Mouse (Mus musculus) cerebellum, adult 11-12 months (tissue): ENCODE measurements around the gene Cdh22.

ENCODE experiments used
- DNase-seq: peaks from one replicate; pipeline ENCODE4 v3.0.0; 2022

Cdh22 gene

DNA sequence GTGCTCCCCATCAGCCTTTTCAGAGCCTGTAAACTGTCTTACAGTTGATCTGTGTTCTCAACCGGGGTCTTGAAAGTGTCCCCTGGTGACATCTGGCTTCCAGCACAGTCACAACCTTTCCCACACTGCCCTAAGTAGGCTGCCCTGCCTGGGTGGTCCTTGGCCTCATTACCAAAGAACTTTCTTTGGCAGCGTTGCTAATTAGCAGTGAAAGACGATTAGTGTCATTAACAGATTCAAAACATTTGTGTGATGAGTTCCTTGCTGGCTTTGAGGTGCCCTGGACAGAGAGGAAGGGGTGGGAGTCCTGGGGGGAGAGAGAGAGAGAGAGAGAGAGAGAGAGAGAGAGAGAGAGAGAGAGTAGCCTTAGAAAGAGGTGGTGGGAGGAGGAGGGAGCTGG, 14.3 kb upstream of the Cdh22 start:
- peak; percentile 36 for DNase-seq

DNA sequence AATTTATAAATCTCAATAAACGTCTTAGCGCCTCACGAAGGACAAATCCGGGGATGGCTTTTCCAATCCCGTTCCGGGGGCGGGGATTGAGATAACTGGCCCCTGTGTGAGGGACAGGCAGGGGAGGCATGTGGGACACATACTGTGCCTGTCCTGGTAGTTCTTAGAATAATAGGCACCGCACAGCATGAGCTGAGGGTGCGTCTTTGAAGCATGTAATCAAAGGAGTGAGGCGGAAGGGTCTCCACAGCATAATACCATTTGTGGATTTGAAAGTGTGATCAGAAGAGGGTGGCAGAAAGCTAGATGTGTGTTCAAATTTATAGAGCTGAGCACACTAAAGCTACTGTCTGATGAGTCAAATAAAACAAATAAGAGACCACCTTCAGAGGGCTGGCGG, 11.7 kb upstream of the Cdh22 start:
- no peak for DNase-seq

DNA sequence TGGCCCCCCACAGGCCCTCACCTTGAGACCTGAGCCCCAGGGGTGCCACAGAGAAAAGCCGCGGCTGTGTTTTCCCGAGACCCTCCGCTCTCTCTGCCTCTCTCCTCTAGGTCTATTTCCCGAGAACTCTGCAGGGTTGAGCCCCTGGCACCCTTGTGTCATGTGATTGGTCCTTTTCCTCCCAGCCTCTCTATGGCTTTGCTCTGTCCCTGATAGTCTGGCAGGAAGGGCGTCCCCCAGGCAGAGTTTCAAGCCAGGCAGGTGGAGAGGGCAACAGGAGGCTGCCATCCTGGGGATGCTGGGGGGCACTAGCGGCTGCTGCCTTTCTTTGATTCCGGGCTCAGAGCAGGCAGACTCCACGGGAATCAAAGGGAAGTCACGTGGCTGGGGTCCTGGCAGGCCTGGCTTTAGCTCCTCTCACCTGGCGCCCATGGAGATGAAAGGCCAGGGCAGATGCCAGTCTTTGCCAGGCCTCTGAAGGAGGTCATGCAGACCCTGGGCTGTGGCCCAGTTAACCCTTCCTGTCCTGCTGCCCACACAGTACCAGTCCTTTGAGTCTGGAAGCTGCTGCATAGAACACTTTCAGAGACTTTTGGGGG, 8.6 kb upstream of the Cdh22 start:
- peak; percentile 91 for DNase-seq

- DNase-seq = peak; percentile 70
Measured at GRCm38 (mm10) chr2:165242575-165242974, 7.9 kb upstream of the Cdh22 start.

DNA sequence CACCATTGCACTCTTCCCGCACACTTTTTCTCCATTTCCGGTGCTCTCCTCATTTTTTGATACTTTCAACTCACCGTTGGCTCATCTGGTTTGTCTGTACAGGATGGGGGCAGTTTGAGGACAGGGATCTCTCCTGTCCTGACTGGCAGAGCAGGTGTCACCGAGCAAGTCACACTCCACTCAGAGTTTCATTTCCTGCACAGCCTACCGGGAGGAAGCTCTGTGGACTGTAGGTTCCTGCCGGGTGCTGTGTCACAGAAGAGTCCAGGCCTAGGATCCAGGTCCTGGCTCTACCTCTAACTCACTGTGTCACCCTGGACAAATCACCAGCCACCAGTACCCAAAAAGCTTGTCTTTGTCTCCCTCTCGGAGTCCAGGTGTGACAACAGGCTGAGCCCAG, 7.1 kb upstream of the Cdh22 start:
- DNase-seq = no peak

DNA sequence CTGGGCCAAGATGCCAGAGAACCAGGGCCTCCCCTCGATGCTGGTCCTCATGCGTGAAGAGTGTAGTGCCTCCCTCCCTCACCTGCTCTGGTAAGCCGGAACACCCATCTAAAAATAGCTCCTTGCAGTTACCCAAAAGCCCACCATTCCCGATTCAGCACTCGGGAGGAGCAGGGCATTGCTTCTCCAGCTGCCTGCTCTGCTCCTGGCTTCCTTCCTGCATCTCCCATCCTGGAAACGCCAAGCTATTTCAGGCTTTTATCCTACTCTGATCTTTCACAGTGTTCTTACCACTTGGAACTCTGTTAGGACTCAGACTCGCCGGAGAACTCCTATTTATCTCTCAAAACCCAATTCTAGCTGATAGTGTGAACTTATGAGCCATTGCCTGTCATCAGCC, 5.7 kb upstream of the Cdh22 start:
- no peak for DNase-seq

DNA sequence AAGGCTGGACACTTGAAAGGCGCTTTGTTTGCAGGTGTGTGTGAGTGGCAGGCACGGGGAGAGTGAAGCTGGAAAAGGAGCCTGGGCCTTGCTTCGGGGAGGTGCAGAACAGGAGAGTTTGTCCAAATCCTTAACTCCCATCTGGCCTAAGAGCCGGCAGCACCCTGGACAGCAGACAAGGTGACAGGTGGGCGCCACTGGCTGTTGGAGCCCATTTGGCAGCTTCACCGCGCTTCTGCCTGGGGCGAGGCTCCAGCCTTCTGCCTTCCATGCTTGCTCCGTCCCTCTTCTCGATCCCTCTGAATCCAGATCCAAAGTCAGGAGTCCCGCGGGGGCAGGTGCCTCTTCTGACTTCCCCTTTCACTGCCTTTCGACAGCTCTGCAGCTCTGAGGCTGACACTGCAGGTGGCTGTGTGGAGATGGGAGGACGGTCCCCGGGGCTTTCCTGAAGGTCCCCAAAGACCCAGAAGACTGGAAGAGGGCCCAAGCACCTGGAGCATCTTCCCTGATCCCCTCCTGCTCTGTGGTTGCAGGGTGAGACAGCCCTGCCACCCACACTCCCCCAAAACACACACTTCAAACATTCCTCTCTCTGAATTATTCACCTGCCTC, 5.0 kb upstream of the Cdh22 start:
- DNase-seq = no peak

DNA sequence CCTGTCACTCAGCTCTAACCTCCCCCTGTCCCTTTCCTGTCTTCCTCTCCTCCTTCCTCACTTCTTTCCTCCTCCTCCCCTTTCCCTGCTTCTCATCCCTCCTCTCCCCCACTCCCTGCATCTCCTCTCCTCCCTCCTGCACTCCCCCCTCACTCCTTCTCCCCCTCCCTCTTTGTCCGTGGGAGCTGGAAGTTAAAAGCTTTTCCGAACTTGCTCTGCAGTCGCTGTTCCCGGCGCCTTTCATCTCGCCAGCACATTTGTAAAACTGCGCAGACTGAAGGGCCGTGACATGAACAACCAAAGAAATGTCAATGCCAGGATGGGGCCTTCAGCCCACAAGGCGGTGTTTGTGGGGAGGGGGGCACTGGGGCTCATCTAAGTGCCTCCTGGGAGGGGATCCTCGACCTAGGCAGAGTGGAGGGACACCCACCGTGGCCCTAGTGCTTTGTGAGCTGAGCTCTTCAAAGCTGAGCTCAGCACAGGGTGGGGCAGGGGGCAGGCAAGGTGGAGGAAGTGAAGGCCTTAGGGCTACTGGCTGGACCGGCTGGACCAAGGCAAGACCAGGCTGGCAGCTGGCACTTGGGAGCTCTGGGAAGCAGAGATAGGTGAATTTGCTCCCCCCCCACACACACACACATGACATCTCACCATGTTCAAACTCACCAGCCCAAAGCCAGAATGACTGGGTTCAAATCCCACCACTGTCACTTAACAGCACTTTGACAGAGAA, 3.9 kb upstream of the Cdh22 start:
- no peak for DNase-seq

DNA sequence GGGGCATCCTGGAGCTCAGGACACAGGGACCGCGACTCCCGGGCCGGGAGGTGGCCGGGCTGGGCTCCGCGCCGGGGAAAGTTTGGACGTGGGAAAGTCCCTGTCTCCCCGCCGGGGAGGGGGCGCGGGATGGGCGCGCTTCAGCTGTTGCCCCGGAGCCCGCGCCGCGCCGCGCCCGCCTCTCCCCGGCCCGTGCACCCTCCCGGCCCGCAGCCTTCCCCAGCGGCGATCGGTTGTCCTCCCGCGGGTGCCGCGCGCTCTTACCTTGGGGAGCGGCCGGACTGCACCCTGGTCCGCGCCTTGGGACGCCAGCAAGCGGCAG, 401 bp downstream of the Cdh22 start:
- no peak for DNase-seq

- DNase-seq = peak; percentile 71
Measured at GRCm38 (mm10) chr2:165233491-165234290, 962 bp downstream of the Cdh22 start.

- DNase-seq = peak; percentile 60
Measured at GRCm38 (mm10) chr2:165229050-165229449, 5.6 kb downstream of the Cdh22 start.

- peak; percentile 75 for DNase-seq
Measured at GRCm38 (mm10) chr2:165223837-165224236, 10.8 kb downstream of the Cdh22 start.

DNA sequence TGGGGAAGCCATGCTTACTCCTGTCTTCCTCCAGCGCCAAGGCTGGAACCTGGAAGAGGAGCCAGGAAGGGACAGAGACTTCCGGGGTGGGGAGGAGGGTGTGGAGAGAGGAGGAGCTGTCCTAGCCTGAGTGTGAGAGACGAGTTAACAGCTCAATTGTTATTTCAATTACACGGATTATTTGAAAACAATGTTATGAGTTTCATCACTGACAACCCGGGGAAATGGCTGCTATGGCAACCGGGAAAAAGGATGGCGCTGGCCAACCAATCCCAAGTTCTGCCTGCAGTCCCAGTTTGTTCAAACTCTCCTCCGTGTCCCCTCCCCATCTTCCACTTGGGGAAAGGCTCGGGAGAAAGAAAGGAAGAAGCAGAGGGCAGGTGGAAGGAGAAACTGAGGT, 12.7 kb downstream of the Cdh22 start:
- DNase-seq = no peak

DNA sequence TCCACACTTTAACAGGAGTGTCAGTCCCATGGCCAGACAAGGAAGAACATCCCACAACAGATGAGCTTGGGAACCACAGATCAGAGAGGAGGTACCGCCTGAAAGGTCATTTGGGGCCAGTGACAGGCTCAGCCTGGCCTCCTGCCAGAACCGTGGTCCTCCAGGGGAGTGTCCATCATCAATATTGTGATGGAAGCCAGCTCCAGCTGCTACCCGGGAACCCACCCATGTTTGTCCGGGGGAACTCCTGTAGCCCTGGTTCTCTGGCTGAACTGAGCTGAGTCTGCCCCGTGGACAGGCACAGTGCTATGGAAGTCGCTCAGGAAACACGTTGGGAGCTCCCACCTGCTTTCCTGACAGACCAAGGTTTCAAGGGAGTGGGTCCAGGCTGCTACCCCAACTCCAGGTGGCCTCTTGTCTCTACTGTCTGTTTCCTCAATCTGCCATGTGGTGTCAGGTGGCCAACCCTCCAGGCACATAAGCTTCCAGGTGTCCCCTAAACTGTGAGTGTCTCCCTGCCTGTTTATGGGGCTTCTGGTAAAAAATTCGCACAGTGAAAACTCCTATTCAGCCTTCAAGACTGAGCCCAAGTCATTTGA, 14.2 kb downstream of the Cdh22 start:
- peak; percentile 61 for DNase-seq

- DNase-seq = no peak
Measured at GRCm38 (mm10) chr2:165218954-165219353, 15.7 kb downstream of the Cdh22 start.

- no peak for DNase-seq
Measured at GRCm38 (mm10) chr2:165217361-165218149, 17.1 kb downstream of the Cdh22 start.

DNA sequence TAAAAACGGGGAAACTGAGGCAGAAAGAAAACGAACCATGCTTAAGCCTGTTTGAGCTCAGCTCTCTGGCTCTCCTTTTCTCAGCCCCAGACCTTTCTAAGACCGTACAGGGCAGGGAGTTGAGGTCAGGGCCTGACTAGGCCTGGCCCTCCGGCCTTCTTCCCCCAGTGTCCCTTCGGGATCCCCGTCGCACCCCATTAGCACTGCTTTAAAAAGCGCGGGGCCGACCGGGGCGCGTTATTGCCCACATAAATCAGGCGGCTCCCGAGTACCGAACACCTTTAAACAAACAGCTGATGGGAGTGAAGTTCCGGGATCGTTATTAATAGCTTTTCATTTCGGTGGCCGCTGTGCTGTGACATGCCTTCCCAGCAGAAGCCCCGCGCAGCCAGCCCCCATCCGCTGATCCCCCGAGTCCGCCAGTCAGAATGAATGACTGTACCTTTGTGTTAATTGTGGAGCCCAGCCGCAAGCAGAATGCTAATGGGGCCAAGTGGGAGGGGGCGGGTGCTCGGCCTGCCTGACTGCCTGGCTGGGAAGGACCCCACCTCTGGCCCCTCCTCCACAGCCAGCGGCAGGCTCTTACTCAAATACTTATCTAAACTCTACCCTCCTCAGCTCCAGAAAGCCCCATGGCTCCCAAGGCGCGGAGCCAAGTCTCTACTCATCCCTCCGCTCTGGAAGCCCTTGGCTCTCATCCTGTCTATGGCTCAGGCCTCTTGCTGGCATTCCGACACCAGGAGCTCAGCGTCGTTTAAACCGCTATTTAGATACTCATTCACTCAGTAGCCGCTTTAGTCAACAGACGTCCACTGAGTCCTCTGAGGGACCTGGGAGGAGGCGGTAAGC, 19.3 kb downstream of the Cdh22 start:
- peak; percentile 74 for DNase-seq

DNA sequence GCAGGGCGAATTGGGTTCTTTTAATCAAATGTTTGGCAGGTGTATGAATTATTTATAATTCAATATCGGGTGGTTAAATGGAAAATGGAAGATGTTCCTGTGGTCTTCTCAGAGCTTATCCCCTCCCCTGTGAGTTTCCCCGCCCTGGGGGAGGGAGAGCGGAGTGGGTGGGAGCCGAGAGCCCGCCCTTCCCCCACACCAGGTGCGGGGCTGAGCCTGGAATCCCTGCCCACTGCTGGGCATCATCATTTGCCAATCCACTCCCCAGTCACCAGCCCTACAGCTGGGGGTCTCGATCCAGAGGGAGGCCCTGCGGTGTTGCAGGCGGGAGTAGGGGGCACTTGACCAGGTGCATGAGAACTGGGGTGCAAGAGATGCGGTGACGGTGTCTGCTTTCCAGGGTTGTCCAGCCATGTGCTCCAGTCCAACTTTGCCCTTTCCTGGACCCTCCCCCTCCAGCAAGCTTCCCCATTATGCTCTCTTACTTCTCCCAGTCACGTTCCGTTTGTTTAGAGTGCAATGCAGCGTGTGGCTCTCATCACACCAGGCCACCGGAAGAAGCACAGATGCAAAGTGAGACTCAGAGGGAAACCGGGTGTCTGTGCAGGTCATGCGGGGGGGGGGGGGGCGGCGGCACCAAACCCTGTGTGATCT, 23.1 kb downstream of the Cdh22 start:
- DNase-seq = no peak

GRCm38 (mm10) chr2:165210948-165211347, 23.7 kb downstream of the Cdh22 start:
- no peak for DNase-seq

- no peak for DNase-seq
Measured at GRCm38 (mm10) chr2:165207689-165208088, 27.0 kb downstream of the Cdh22 start.

- DNase-seq = no peak
Measured at GRCm38 (mm10) chr2:165207086-165207485, 27.6 kb downstream of the Cdh22 start.
